Mouse (Mus musculus) layer of hippocampus, adult 11-12 months (tissue): ENCODE results near the gene Castor1.
A peak's percentile ranks its signal among the peaks of the same experiment; 100 is the strongest.

Source experiments
- DNase-seq: peaks from one replicate; pipeline ENCODE4 v3.0.0; 2022; ENCODE audit warnings: low spot score

Gene Castor1

DNA sequence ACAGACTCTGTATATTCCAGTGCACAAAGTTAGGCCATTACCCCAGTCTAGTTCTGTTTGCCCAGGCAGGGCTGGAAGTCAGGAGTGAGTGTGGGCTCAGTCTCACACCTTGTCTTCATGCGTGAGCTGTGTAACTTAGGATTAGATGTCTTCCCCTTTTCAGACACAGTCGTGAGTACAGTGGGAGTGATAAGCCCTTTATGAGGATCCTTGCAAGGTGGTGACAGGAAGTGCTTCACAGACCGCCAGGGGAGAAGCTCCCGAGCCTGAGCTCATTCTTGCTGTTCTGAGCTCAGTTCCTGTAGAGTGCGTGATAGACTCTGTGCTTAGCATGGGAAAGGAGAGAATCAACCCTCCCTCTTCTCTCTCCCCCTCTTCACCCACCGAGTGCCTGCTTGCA is 11.5 kb upstream of the Castor1 start:
- no peak for DNase-seq

DNA sequence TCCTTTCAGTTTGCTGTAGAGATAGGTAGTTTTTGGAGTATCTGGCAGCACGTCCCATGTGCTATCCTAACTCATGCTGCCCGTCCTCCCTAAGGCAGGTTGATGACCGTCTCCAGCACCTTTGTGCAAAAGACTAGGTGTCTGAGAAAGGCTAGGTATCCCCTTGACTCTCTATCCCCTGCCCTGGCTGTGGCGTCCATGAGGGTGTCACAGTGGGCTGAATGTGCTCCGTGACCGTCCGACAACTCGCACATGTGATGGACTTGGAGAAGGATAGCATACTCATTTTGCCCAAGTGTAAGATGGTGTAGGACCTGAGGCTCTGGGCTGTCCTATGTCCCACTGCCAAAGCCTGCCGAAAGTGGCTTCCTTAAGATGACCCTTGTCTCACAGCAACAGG is 10.4 kb upstream of the Castor1 start:
- no peak for DNase-seq

DNA sequence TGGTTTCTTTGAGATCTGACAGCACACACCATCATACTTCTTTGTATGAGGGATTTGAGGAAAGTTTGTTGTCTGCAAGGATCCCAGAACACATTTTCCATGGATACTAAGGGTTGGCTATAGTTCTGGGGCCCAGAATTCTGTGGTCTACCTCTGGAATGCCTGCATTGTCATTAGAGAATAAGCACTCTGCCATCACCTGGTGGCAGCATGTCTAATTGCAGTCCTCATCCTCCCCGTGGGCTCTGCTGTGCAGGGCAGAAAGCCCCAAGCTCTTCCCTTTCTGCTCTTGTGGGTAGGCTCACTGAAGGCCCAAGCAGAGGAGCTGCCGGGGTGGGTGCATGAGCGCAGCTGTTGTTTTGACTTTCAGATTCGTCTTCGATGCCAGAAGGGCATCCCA is 8.5 kb upstream of the Castor1 start:
- no peak for DNase-seq

DNA sequence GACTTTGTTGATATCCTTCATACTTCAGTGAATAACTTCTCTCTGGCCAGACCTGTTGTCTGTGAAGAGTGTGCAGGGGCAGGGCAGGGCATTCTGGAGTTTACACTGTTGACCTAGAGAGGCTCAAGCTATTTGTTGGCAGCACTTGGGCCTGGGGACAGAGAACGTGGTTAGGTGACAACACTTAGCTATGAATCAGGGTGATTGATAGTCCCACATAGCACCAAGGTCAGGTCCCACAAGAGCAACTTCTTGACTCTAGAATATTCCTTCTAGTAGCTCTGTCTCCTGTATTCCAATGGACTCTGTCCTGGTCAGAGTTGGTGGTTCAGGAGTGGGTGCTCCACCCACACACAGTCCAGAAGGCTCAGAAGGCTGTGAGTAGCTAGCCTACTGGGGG is 7.2 kb upstream of the Castor1 start:
- DNase-seq, result no peak

DNA sequence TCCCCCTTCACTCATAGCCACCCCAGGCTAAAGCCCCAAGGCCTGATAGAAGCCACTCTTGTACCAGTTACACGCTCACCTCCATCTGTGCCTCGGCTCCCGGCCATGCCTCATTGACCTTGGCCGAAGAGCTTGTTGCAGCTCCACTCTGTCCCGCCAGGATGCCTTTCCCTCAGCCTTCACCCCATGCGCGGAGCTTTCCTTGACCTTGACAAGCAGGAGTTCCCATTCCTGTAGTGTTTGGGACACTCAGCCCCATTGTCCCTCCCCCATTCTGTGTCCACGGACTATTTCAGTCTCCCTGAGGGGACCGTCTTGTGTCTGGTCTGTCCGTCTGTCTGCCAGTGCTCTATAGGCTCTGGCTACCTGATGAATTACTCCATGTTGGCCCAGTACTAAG is 4.9 kb upstream of the Castor1 start:
- DNase-seq, result no peak

DNA sequence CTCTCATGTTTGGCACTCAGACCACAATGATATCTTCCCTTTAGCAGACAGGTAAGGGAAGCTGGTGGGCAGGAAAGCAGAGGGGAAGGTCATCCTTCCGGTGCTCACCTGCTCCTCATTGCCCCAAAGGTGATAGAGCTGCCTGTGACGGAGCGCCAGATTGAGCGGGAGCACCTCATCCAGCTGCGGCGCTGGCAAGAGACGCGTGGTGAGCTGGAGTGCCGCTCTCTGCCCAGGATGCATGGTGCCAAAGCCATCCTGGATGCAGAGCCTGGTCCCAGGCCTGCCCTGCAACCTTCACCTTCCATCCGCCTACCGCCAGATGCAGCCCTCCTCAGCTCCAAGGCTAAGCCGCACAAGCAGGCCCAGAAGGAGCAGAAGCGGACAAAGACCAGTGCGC is 3.5 kb upstream of the Castor1 start:
- no peak for DNase-seq

DNA sequence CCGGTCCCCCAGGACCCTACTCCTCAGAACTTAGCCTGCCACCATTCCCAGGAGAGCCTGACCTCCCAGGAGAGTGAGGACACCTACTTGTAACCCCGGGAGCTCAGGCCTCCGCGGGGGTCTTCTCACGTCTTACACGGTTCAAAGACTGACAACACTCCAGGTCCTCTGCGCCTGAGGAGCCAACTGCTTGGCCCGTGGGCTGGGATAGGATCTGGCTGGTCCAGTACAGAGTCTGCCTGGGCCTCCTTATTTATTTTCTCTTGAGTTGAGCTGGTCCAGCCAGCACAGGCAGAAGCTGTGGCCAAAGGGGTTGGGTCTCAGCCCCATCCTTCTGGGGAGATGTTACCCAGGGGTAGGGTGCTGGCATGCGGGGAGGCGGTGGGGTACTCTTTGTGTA is 3.0 kb upstream of the Castor1 start:
- DNase-seq, result no peak

DNA sequence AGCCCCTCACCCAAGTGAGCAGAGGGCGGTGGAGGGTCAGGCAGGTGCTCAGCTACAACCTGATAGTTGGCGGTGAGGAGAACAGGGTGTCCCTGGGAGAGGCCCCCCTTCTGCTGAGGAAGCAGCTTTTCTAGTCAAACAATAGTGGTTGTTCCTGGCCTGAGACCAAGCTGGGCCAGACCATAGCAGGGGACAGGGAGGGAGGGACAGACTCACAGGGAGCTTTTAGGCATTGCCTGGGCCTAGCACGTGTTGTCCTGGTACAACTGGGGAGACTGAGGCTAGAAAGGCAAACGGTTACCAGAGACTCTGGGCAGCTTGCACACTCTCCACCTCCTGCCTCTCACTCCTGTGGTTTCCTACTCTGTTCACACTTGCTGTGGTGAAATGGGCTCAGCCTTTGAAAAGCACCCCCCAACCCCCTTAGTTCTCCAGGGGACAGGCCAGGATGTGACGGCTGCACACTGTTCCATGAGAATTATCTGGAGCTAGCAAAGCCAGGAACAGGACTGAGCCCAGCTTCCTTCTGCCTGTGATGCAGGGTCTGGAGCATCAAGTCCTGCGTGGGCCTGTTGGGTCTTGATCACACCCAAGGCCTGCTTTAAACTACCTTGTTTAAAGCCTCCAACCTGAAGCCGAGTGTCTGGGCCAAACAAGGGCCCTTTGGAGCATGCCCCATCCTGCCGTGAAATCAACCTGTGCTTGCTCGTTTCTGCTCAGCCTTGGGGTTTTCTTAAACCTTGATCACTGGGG is 1.6 kb upstream of the Castor1 start:
- no peak for DNase-seq

DNA sequence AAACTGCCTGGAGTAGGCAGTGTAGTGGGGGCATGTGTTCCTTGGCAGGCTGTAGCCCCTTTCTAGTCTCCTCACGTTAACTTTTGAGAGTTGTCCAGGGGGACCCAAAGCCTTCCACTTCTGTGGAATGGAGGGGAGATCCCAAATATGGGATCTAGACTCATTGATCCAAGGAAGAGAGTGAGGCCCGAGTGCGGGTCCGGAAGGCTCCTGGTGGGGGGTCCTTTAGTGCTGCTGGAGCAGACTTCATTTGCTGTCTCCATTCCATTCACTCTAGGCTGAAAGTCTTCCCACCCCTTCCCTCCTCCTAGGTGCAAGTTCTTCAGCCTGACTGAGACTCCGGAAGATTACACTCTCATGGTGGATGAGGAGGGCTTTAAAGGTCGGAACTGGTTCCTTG is 612 bp downstream of the Castor1 start:
- DNase-seq, result no peak

DNA sequence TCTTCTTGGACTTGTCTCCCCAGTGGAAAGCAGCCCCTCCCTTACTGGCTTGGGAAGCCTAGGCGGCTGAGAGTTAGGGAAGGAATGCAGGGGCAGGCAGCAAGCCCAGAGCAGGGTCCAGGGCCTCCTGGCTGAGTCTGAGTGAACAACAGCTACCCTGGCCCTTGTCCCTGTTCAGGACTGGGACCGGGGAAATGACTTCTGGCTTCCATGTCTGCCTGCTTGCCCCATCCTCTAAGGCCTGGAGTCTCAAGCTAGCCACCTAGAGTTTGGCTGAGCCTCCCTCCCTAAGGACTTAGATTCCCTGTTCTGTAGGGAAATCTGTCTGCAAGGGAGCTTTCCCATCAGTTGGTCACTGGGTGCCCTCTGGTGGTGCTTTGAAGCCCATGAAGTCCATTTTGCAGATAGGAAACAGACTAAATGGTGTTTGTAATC is 1.3 kb downstream of the Castor1 start:
- DNase-seq, result peak; percentile 85

DNA sequence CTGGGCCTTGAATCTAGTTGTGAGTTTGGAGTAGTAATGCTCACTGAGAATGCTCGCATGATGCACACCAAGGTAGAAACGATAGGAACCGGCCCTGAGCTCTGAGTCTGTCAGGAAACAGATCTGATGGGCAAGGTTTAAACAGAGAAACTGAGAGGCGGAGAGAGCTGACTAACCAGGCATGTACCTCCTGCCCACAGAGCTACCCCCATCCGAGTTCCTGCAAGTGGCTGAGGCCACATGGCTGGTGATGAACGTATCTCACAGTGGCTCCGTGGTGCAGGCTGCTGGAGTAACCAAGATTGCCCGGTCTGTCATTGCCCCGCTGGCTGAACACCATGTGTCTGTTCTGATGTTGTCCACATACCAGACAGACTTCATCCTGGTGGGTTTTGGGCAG is 1.9 kb downstream of the Castor1 start:
- no peak for DNase-seq

DNA sequence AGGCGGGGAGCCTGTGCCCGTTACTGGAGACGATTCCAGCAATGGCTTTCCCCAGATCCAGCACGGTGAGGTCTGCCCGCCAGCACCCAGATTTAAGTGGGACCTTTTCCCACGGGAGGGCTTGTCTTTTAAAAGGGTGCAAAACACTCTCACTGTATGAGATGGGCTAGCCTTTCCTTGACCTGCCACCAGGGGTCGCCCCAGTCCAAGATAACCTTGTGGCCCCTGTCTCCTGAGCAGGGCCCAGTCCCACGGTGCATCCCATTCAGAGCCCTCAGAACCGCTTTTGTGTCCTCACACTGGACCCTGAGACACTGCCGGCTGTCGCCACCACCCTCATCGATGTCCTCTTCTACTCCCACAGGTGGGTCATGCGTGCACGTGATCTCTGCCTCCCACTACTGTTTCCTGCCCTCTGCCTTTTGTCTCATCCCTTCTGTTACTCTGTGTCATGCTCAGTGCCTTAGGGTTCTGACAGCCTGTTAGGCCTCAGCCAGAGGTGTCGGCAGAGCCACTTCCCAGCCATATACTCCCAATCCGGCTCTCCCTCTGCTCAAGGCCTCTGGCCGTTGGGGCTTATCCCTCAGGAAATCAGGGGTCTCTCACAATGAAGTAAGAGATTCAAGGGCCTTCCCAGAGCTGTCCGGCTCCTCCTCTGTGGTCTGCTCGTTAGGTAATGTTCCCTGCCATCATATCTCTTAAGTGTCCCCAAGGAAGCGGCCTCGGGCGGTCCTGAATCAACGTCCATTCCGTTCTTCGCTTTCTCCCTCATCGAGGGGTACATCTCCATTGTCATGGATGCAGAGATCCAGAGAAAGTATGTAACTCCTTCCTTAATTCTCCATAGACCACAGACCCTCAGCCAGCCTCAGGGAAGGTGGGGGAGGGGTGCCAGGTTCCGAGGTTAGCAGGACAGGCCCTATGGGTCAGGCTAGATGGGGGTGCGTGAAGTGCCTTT is 2.7 kb downstream of the Castor1 start:
- peak; percentile 79 for DNase-seq

DNA sequence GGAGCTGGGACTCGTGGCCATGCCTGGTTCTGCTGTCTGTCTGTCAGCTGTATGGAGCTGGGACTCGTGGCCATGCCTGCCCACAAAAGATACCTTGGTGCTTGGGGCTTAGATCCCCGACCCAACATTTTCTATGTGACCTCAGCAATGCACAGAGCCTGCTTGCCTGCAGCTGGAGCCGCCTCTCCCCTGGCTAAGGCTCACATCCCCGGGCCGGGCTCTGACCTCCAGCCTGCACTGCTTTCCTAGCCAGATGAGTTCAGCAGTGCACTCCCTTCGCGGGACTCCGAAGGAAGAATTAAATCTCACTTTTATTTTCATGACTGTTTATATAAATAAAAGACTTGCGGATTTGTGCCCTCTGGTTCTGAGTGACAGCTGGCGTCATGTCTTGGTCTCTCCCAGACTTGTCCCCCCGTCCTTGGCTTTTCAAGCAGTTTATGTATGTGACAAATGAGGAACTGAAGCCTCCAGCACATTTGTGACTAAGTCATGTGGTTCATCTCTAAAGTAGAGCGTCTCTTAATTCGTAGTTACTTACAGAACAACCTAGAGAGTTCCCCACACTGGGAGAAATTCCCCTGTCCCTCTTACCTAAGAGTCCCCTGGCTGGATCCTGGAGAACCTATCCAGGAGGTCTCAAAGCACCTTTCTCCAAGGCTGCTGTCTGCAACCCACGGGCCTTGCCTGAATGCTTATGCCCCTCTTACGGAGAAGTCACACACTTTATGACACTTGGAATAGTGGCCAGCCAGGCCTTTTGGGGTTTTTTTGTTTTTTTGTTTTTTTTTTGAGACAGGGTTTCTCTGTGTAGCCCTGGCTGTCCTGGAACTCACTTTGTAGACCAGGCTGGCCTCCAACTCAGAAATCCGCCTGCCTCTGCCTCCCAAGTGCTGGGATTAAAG is 4.3 kb downstream of the Castor1 start:
- no peak for DNase-seq

DNA sequence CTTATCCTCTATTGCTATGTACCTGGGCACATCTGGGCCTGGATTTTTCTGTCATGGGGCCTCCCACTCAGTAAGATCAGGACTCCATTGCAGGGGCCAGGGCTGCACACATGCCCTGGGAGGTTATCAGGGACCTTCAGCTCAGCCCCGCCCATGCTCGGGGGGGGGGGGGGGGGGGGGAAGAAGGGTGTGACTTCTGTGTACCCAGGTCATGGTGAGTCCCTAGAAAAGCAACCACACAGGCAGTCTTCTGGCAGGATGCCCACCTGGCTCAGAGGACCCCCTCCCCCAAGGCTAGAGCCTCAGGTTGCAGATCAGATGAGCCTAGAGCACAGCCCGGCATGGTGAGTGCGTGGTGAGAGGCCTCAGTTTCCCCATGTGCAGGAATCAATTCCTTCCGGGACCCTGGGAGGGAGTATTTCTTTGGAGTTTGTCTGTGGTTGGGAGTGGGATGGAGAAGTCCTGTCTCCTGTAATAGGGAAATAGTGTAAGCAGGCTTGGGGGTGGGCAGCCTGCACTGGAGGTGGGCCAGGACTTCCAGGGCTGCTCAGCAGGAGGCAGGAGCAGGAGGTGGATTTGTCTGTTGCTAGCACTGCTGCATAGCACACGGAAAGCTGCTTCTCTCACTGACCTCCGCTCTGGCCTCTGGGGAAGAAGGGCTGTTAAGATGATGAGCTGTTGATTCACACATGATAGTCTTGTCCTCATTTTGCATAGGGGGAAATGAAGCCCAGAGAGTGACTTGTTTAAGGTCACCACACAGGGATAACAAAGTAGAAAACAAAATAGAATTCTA is 5.6 kb downstream of the Castor1 start:
- no peak for DNase-seq

DNA sequence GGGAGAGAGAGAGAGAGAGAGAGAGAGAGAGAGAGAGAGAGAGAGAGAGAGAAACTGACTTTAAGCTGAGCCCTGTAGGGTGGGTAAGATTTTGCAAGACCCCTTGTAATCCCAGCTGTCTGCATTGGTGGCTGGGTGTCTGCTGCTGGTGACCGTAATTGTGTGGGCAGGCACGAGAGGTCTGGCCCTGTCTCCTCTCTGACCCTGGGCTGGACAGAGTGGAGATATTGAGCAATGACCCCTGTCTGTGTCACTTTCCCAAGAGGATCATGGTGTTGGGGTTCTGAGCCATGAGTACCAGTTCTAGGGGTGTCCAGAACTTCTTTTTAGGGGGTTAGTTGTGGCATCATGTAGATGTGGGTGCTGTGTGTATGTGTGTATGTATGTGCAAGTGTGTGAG is 6.2 kb downstream of the Castor1 start:
- DNase-seq, result no peak

DNA sequence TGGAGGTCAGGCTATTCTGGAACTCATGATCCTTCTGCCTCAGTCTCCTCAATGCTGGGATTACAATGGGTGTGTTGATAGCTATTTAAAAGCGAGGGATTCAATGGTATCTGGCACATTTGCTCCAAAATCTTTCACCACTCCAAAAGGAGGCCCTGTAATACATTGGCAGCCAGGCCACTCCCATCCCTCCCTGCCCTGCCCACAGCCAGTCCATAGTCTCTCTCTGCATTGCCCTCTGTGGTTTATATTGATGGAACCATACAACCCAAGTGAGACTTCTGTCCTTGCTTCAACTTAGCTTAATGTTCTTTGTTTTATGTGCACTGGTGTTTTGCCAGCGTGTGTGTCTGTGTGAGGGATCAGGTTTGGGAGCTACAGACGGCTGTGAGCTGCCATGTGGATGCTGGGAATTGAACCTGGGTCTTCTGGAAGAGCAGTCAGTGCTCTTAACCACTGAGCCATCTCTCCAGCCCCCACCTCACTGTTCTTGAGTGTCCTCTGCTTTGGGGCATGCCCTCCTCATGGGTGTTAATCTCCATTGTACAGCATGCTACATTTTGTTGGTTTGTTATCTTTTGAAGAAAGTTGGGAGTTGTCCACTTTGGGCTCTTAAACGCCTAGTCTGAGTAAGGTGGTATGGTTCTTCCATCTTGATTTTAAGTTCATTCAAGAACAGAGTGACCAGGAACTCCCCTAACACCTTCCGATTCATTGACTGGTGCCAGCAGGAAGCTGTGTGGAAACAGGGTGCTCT is 8.7 kb downstream of the Castor1 start:
- no peak for DNase-seq

DNA sequence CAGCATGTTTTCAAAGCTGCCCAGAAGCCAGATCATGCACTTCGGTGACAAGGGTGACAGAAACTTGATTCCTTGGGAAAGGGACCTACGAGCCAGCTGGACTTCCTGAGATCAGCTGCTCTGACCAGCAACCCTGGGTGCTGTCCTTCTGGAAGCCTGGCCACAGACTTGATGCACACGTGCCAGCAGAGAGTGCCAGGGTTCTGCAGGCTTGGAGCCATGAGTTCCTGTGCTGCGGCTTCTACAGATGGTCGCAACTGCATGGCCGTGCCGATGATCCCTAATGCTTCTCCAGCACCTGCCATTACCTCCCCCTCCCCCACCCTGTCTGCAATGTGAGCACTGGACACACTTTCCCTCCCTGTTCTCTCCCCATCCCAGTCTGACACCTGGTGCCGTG is 10.4 kb downstream of the Castor1 start:
- no peak for DNase-seq

DNA sequence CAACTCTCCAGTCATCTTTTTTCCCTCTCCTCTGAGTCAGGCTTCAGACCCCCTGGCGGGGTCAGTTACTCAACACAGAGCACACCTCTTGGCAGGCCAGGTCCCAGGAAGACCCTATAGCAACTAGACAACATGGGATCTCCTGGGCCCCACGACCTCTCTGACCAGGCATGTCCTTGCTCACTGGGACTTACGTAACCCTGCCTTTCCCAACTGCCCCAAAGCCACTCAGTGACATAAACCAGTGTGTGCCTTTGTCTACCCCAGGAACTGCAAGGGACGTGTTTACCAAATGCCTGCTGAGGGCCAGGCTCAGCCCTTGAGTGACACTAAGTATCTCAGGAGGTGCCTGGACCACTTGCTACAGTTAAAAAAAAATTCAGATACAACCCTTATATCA is 11.8 kb downstream of the Castor1 start:
- DNase-seq, result no peak

DNA sequence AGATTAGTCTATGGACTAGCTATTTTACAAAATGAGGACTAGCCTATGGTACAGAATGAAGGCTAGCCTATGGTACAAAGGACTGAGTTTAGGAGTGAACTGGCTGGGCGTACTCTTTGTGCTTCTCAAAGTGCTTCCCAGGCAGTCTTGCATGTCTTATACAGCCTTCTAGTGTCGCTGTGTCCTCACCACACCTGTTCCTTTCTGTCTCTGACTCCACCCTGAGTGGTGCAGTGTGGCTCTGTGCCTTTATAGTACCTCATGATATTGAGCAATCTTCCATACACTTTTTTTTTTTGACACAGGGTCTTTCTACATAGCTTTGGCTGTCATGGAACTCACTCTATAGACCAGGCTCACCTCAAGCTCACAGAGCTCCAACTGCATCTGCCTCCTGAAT is 13.4 kb downstream of the Castor1 start:
- DNase-seq, result no peak

DNA sequence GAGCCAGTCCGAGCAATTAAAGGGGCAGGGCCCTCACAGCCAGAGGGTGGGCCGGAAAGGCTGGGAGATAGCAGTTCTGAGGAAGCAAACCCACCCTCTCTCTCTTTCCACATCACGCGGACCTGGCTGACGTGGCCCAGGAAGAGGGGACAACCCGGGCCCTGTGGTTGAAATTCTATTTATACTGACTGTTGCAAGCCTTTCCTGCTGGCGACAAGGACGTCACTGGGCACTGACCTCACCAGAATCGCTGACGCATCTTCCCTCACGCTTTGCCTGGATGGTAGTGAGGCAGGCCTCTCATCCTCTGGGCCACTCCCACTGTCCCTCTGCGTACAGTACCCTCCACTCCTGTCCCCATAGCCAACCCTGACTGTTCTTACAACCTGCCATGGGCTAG is 14.6 kb downstream of the Castor1 start:
- DNase-seq, result peak; percentile 48
